Mouse (Mus musculus) heart, embryonic 13.5 days (tissue): ENCODE measurements at regions not wholly inside any gene's neighbourhood (a gene's known extent, or its start where the extent isn't known, plus 50 kb on each side); places are given as distances from the start of the nearest gene placed in this dataset. TPM values are rescaled to one million over a fixed set of nuclear protein-coding genes. Genes with fewer than 3 reads are reported as not detected.

ENCODE experiments used
- ATAC-seq: fragments of 200-750 bp; cut with Nextera tagmentation; 2 replicates; pipeline ENCODE4 v1.8.0; 2017; ENCODE audit warnings: moderate TSS enrichment; ENCODE audit not compliant: insufficient number of reproducible peaks, low FRiP score, low TSS enrichment; ENCODE audit errors: extremely low read depth
- H3K27ac ChIP-seq: fragments of 300-500 bp; sonication (generic); replicated peaks from 2 replicates; pipeline ENCODE4 v1.5.1; 2015; ENCODE audit warnings: moderate library complexity, mild to moderate bottlenecking, inconsistent platforms
- H3K27me3 ChIP-seq: fragments of 300-500 bp; sonication (generic); replicated peaks from 2 replicates; pipeline ENCODE4 v1.6.1; 2015; ENCODE audit warnings: mild to moderate bottlenecking, inconsistent platforms
- H3K36me3 ChIP-seq: fragments of 300-500 bp; sonication (generic); 2 replicates; pipeline ENCODE4 v1.6.1; 2015; ENCODE audit warnings: mild to moderate bottlenecking, inconsistent platforms
- H3K4me1 ChIP-seq: fragments of 300-500 bp; sonication (generic); 2 replicates; pipeline ENCODE4 v1.6.1; 2015; ENCODE audit warnings: inconsistent platforms
- H3K4me2 ChIP-seq: fragments of 300-500 bp; sonication (generic); 2 replicates; pipeline ENCODE4 v1.6.1; 2015; ENCODE audit warnings: inconsistent platforms, mild to moderate bottlenecking, moderate library complexity
- H3K4me3 ChIP-seq: fragments of 300-500 bp; sonication (generic); 2 replicates; pipeline ENCODE4 v1.5.1; 2015; ENCODE audit warnings: moderate library complexity, mild to moderate bottlenecking, inconsistent platforms
- H3K9ac ChIP-seq: fragments of 300-500 bp; sonication (generic); 2 replicates; pipeline ENCODE4 v1.6.1; 2015; ENCODE audit warnings: inconsistent platforms, mild to moderate bottlenecking, moderate library complexity
- H3K9me3 ChIP-seq: fragments of 300-500 bp; sonication (generic); 2 replicates; pipeline ENCODE4 v1.6.1; 2016; ENCODE audit warnings: inconsistent platforms
- WGBS: fragments of 180-500 bp; shearing (Covaris S2); methylation state at CpG from one replicate; pipeline ENCODE4 v1.1.7; 2015; ENCODE audit warnings: mixed read lengths; 5-methylcytosine and 5-hydroxymethylcytosine counted together
- microRNA-seq: library from miRNA; unstranded; fragments of <30 nt; microRNA quantifications from one replicate; pipeline ENCODE4, GENCODE M21; 2016

GRCm38 (mm10) chr10:46350196-46350595, 772.6 kb downstream of the Hace1 start:
- 52% methylated on average over 2 of the region's 2 CpGs for WGBS
- H3K27ac ChIP-seq = no peak overlapping the region
- ATAC-seq = no peak
- no peaks in the 10 kb centered on the region for H3K36me3 ChIP-seq
- no peak overlapping the region for H3K4me2 ChIP-seq
- no peaks in the 10 kb centered on the region for H3K4me1 ChIP-seq
- no peak overlapping the region for H3K4me3 ChIP-seq
- H3K9ac ChIP-seq = no peak overlapping the region
- H3K27me3 ChIP-seq = no peaks in the 10 kb centered on the region
- H3K9me3 ChIP-seq = no peaks in the 10 kb centered on the region

- Histone ChIP-seq H3K9me3 (no peaks in the 10 kb centered on the region), H3K27ac (no peak overlapping the region), H3K36me3 (no peaks in the 10 kb centered on the region), H3K9ac (no peak overlapping the region), H3K4me1 (no peaks in the 10 kb centered on the region), H3K4me3 (no peak overlapping the region), H3K27me3 (no peaks in the 10 kb centered on the region), H3K4me2 (no peak overlapping the region)
- no peak for ATAC-seq
- WGBS = 58% methylated on average over 1 of the region's 1 CpGs
These were observed 779.1 kb downstream of the Hace1 start for GRCm38 (mm10) chr10:46356775-46357174.

GRCm38 (mm10) chr10:46373715-46374475, 796.3 kb downstream of the Hace1 start:
- no peak for ATAC-seq
- H3K4me1 ChIP-seq = no peaks in the 10 kb centered on the region
- H3K4me3 ChIP-seq = no peak overlapping the region
- H3K27me3 ChIP-seq = no peaks in the 10 kb centered on the region
- no peaks in the 10 kb centered on the region for H3K36me3 ChIP-seq
- H3K9ac ChIP-seq = no peak overlapping the region
- H3K9me3 ChIP-seq = no peaks in the 10 kb centered on the region
- 78% methylated on average over 7 of the region's 7 CpGs for WGBS
- H3K4me2 ChIP-seq = no peak overlapping the region
- H3K27ac ChIP-seq = no peak overlapping the region

DNA sequence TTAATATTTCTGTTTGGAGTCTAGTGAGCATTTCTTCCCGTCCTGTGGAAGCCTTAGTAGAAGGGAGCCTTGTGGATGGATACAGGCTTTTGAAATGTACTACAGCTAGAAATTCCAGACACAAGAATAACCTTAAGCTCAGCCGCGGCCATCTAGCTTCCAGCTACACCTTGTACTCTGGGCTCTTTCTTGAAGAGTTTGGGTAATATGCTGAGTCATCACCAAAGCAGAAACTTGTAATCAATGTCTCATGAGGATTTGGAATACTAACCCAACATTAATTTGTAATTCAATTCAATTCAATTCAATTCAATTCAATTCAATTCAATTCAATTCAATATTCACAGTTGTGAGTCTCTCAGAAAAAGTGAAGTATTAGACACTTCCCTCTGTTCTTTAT, 797.0 kb downstream of the Hace1 start:
- H3K4me1 ChIP-seq = no peaks in the 10 kb centered on the region
- 79% methylated on average over 3 of the region's 3 CpGs for WGBS
- ATAC-seq = no peak
- no peak overlapping the region for H3K4me3 ChIP-seq
- no peak overlapping the region for H3K4me2 ChIP-seq
- no peak overlapping the region for H3K9ac ChIP-seq
- H3K27me3 ChIP-seq = no peaks in the 10 kb centered on the region
- no peaks in the 10 kb centered on the region for H3K36me3 ChIP-seq
- H3K27ac ChIP-seq = no peak overlapping the region
- H3K9me3 ChIP-seq = no peaks in the 10 kb centered on the region

GRCm38 (mm10) chr10:46397089-46397488, 819.5 kb downstream of the Hace1 start:
- Histone ChIP-seq H3K4me2 (no peak overlapping the region), H3K27ac (no peak overlapping the region), H3K9me3 (no peaks in the 10 kb centered on the region), H3K27me3 (no peaks in the 10 kb centered on the region), H3K4me1 (no peaks in the 10 kb centered on the region), H3K36me3 (no peaks in the 10 kb centered on the region), H3K4me3 (no peak overlapping the region), H3K9ac (no peak overlapping the region)
- WGBS = 67% methylated on average over 4 of the region's 4 CpGs
- no peak for ATAC-seq

DNA sequence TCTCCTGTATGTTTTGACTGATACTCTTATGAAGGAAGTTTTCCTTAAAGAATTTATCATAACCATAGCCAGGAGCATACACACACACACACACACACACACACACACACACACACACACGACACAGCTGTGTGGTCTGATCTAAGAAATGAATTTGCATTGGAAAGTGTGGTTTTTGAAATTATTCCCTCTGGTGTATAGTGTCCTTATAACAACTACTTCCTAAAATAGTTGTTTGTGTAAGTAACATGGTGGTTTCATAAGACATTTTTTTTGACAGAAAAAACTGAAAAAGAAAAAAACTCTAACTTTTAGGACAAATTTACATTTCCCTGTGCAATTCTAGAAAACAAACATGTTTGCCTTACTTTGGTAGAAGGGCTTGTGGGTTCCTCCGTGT, 826.3 kb downstream of the Hace1 start:
- Histone ChIP-seq H3K27me3 (no peaks in the 10 kb centered on the region), H3K4me2 (no peak overlapping the region), H3K36me3 (no peaks in the 10 kb centered on the region), H3K4me3 (no peak overlapping the region), H3K4me1 (no peaks in the 10 kb centered on the region), H3K9ac (no peak overlapping the region), H3K9me3 (no peaks in the 10 kb centered on the region), H3K27ac (no peak overlapping the region)
- 69% methylated on average over 2 of the region's 2 CpGs for WGBS
- ATAC-seq = no peak

Small RNAs in the stretch of these regions (microRNA-seq; reads per million reads assigned to microRNA genes)
- gene Gm27410 = not detected
